Mouse (Mus musculus): ENCODE measurements around the gene Cyp4f17.
"Not testable (repeated sequence)": the region's sequence is repeated elsewhere in the genome, so short reads cannot be mapped to it uniquely, and the experiment has no call there.

- TF ChIP-seq CTCF (IDR thresholded peaks at IDR 0.05; ENCODE audit: insufficient read depth, low read length); POLR2A (IDR thresholded peaks at IDR 0.05; ENCODE audit: borderline replicate concordance, extremely low read depth, low read depth, low read length): not testable (repeated sequence)
Measured at GRCm38 (mm10) chr17:32544792-32545191, 38.9 kb downstream of the Cyp4f17 start.

Measured in lung, adult 2 months (tissue).